Mouse (Mus musculus): ENCODE data around the gene Zfp622. TPM values are rescaled to one million over a fixed set of nuclear protein-coding genes. Genes with fewer than 3 reads are reported as not detected.
"Not testable (repeated sequence)": the region's sequence is repeated elsewhere in the genome, so short reads cannot be mapped to it uniquely, and the experiment has no call there.

Gene Zfp622
- polyA plus RNA-seq, 1 experiment: 89.1 TPM

GRCm38 (mm10) chr15:25972758-25973157 is 11.4 kb upstream of the Zfp622 start:
- Histone ChIP-seq H3ac (ENCODE audit: control insufficient read depth, insufficient read length, low read depth) (no peak overlapping the region), H3K4me3 (ENCODE audit: insufficient read depth, poor library complexity, severe bottlenecking) (no peak overlapping the region), H3K79me3 (ENCODE audit: low read depth) (no peaks in the 10 kb centered on the region), H3K27me3 (ENCODE audit: control insufficient read depth, insufficient read depth, insufficient read length) (no peaks in the 10 kb centered on the region), H3K36me3 (ENCODE audit: control insufficient read depth, insufficient read depth) (peaks cover 11% of the 10 kb centered on the region), H3K79me2 (ENCODE audit: control insufficient read depth, insufficient read depth) (no peaks in the 10 kb centered on the region)
- TF ChIP-seq MYOD1 (IDR thresholded peaks at IDR 0.05; ENCODE audit: control insufficient read depth, insufficient read length, low read depth) (no peak), CTCF (IDR thresholded peaks at IDR 0.05; ENCODE audit: control insufficient read depth, insufficient read depth, insufficient read length) (no peak), FOSL1 (IDR thresholded peaks at IDR 0.05; ENCODE audit: insufficient read depth, low read length, poor library complexity, severe bottlenecking) (no peak), MYOG (IDR thresholded peaks at IDR 0.05; ENCODE audit: control insufficient read depth, extremely low read depth, insufficient read length) (no peak), CEBPB (IDR thresholded peaks at IDR 0.05; ENCODE audit: low read depth) (no peak), USF1 (IDR thresholded peaks at IDR 0.05; ENCODE audit: low read depth) (no peak), MAX (IDR thresholded peaks at IDR 0.05) (no peak)

- Histone ChIP-seq H3ac (ENCODE audit: control insufficient read depth, insufficient read length, low read depth) (no peak overlapping the region), H3K79me2 (ENCODE audit: control insufficient read depth, insufficient read depth) (no peaks in the 10 kb centered on the region), H3K36me3 (ENCODE audit: control insufficient read depth, insufficient read depth) (peaks cover 7% of the 10 kb centered on the region), H3K27me3 (ENCODE audit: control insufficient read depth, insufficient read depth, insufficient read length) (no peaks in the 10 kb centered on the region), H3K79me3 (ENCODE audit: low read depth) (no peaks in the 10 kb centered on the region), H3K4me3 (ENCODE audit: insufficient read depth, poor library complexity, severe bottlenecking) (no peak overlapping the region)
- no peak for TF ChIP-seq MYOD1 (IDR thresholded peaks at IDR 0.05; ENCODE audit: control insufficient read depth, insufficient read length, low read depth)
Observed at GRCm38 (mm10) chr15:25974352-25974751, 9.8 kb upstream of the Zfp622 start.

DNA sequence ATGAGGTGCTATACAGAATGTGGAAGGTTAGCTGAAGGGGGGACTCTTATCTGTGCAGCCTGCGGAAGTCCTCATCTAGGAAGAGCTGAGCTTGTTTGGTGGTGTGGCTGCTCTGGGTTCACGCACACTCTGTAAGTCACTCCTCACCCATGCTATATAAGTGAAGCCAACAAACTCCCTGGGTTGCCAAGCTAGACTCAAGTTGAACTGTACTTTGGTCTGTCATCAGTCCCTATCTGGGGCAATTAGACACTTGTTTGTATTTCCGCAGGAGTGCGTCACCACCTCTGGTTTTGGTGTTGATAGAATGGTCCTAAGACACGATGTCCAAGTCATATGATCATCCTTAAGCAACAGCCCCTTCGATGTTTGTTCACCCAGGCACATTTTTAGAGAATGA is 8.4 kb upstream of the Zfp622 start:
- Histone ChIP-seq H3K36me3 (ENCODE audit: control insufficient read depth, insufficient read depth) (peaks cover 7% of the 10 kb centered on the region), H3K27me3 (ENCODE audit: control insufficient read depth, insufficient read depth, insufficient read length) (no peaks in the 10 kb centered on the region), H3K79me3 (ENCODE audit: low read depth) (no peaks in the 10 kb centered on the region), H3ac (ENCODE audit: control insufficient read depth, insufficient read length, low read depth) (no peak overlapping the region), H3K79me2 (ENCODE audit: control insufficient read depth, insufficient read depth) (no peaks in the 10 kb centered on the region), H3K4me3 (ENCODE audit: insufficient read depth, poor library complexity, severe bottlenecking) (no peak overlapping the region)
- TF ChIP-seq CEBPB (IDR thresholded peaks at IDR 0.05; ENCODE audit: low read depth) (no peak), FOSL1 (IDR thresholded peaks at IDR 0.05; ENCODE audit: insufficient read depth, low read length, poor library complexity, severe bottlenecking) (no peak), MYOD1 (IDR thresholded peaks at IDR 0.05; ENCODE audit: control insufficient read depth, insufficient read length, low read depth) (no peak), USF1 (IDR thresholded peaks at IDR 0.05; ENCODE audit: low read depth) (no peak)

DNA sequence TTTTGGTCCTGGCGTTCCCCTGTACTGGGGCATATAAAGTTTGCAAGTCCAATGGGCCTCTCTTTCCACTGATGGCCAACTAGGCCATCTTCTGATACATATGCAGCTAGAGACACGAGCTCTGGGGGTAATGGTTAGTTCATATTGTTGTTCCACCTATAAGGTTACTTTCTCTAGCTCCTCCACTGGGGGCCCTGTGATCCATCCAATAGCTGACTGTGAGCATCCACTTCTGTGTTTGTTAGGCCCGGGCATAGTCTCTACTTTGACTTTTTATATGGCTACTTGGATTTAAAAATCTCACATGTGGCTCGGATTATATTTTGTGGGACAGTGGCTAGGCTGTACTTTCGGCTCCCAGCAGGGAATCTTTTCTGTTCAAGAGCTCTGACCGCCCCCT is 552 bp upstream of the Zfp622 start:
- Histone ChIP-seq H3K36me3 (ENCODE audit: control insufficient read depth, insufficient read depth) (peaks cover 32% of the 10 kb centered on the region), H3ac (ENCODE audit: control insufficient read depth, insufficient read length, low read depth) (peak overlapping the region; percentile 81), H3K79me2 (ENCODE audit: control insufficient read depth, insufficient read depth) (peaks cover 45% of the 10 kb centered on the region), H3K4me3 (ENCODE audit: insufficient read depth, poor library complexity, severe bottlenecking) (peak overlapping the region; percentile 99), H3K79me3 (ENCODE audit: low read depth) (peaks cover 42% of the 10 kb centered on the region)
- H3K27me3 ChIP-seq (ENCODE audit: control insufficient read depth, insufficient read depth, insufficient read length): not testable (repeated sequence)

DNA sequence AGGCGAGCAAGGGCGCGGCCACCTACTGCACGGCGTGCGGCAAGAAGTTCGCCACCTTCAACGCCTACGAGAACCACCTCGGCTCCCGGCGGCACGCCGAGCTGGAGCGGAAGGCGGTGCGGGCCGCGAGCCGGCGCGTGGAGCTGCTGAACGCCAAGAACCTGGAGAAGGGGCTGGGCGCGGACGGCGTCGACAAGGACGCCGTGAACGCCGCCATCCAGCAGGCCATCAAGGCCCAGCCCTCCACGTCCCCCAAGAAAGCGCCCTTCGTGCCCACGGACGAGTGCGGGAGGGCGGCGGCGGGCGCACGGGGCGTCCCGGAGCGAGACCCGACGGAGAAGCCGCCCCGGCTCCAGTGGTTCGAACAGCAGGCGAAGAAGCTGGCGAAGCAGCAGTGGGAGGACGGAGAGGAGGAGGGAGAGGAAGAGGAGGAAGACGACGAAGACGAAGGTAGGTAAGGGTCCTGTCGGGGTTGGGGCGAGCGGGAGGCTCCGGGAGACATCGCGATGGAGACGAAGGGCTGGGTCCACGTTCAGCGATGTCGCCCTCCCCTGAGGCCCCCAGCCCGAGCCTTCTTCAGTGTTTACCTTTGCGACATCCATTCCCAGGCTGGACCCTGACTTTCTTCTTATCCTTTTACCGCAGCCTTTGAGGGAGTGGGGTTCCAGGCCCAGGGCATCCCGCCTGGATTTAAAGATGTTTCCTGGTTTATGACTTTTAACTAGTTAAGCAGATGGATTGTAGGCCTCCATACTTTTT is 747 bp downstream of the Zfp622 start:
- TF ChIP-seq MYOD1 (IDR thresholded peaks at IDR 0.05; ENCODE audit: control insufficient read depth, insufficient read length, low read depth): no peak
- TF ChIP-seq CEBPB (IDR thresholded peaks at IDR 0.05; ENCODE audit: low read depth): no peak
- TF ChIP-seq CTCF (IDR thresholded peaks at IDR 0.05; ENCODE audit: control insufficient read depth, insufficient read depth, insufficient read length): no peak
- no peak for TF ChIP-seq MAX (IDR thresholded peaks at IDR 0.05)
- no peak for TF ChIP-seq USF1 (IDR thresholded peaks at IDR 0.05; ENCODE audit: low read depth)
- no peak for TF ChIP-seq FOSL1 (IDR thresholded peaks at IDR 0.05; ENCODE audit: insufficient read depth, low read length, poor library complexity, severe bottlenecking)
- no peak for TF ChIP-seq MYOG (IDR thresholded peaks at IDR 0.05; ENCODE audit: control insufficient read depth, extremely low read depth, insufficient read length)
- H3K36me3 ChIP-seq (ENCODE audit: control insufficient read depth, insufficient read depth): peaks cover 45% of the 10 kb centered on the region
- peak overlapping the region; percentile 95 for H3ac ChIP-seq (ENCODE audit: control insufficient read depth, insufficient read length, low read depth)
- peaks cover 55% of the 10 kb centered on the region for H3K79me3 ChIP-seq (ENCODE audit: low read depth)
- peaks cover 58% of the 10 kb centered on the region for H3K79me2 ChIP-seq (ENCODE audit: control insufficient read depth, insufficient read depth)
- peak overlapping the region; percentile 99 for H3K4me3 ChIP-seq (ENCODE audit: insufficient read depth, poor library complexity, severe bottlenecking)
- H3K27me3 ChIP-seq (ENCODE audit: control insufficient read depth, insufficient read depth, insufficient read length): no peaks in the 10 kb centered on the region

DNA sequence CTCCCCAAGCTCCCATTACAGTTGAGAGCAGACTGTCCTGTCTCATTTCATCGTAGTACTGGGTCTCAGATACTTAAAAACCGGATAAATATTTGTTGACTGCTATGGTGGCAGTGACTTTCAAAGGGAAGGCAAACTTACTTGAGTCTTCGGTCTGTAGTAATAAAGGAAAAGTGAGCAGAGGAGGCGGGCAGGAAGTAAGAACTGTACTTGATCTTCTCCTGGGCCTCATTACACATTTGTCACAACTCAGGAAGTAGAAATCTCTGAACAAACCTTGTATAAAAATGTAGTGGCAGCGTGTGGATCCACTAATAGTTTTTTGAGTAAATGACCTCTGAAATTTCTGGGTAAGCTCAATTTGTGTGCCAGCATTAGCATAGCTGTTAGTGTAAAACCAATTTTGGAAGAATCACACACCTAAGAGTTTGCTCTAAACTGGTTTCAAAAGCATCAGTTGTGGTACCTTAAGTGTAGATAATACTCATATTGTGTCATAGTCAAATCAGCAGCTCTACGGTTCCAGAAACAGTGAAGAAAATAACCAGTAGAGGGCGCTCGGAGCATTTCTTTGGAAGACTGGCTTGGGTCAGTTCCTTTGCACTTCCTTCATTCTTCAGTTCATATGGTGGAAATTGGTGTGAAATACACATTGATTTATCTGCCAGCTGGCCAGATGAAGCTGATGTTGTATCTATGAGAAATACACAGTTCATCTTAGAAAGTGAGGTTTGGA is 9.0 kb downstream of the Zfp622 start:
- Histone ChIP-seq H3K4me3 (ENCODE audit: insufficient read depth, poor library complexity, severe bottlenecking) (no peak overlapping the region), H3K27me3 (ENCODE audit: control insufficient read depth, insufficient read depth, insufficient read length) (no peaks in the 10 kb centered on the region), H3K79me3 (ENCODE audit: low read depth) (peaks cover 39% of the 10 kb centered on the region), H3K36me3 (ENCODE audit: control insufficient read depth, insufficient read depth) (peaks cover 100% of the 10 kb centered on the region), H3K79me2 (ENCODE audit: control insufficient read depth, insufficient read depth) (peaks cover 73% of the 10 kb centered on the region), H3ac (ENCODE audit: control insufficient read depth, insufficient read length, low read depth) (no peak overlapping the region)
- no peak for TF ChIP-seq MAX (IDR thresholded peaks at IDR 0.05)
- TF ChIP-seq CTCF (IDR thresholded peaks at IDR 0.05; ENCODE audit: control insufficient read depth, insufficient read depth, insufficient read length): peak; percentile 29
